15 mouse cellular contexts compared by ENCODE assay signal in the genomic region with DNA sequence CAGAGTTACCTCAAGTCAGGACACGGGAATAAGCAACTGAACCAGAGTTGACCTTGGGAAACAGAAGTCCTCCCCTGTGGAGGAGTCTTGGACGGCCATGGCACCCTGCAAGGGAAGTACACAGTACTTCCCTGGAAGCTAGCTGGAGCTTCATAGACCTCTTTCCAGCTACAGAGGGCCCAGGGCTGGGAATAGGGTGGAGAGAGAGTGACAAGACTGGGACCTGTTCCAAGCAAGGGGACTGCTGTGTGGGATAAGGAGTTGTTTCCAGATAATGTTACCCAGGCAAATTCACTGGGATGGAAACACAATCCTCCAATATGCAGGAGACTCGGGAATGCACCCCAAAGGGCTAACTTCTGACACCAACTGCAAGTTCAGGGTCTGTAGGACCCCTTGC.
DNase-seq lines count a peak whose midpoint lies in the region; ATAC-seq and TF ChIP-seq lines count a peak whose summit lies in the region.
"Had no signal": no experiment of that assay in that cellular context is flagged by ENCODE, and none has a peak within 500 bp of the region (broad histone marks: within the 10 kb centered on the region; RNA-seq: fewer than 3 reads in every experiment).

No protein-coding gene starts in this region.

- H3K27me3 ChIP-seq in heart, embryonic 14.5 days (ENCODE audit: control insufficient read depth, insufficient read depth, low read length), result peaks cover 6% of the 10 kb centered on the region; the same call in 1 of the 2 replicates
- 0 out of 2 replicates have a peak, but pooled peaks cover 3% of the 10 kb centered on the region for H3K27me3 ChIP-seq in heart, embryonic 10.5 days (ENCODE audit: insufficient read depth, poor library complexity, severe bottlenecking)
- no peaks in the 10 kb centered on the region for H3K27me3 ChIP-seq in neural tube, embryonic 15.5 days (replicated peaks)
- H3K27me3 ChIP-seq: forebrain, embryonic 15.5 days; hindbrain, embryonic 12.5 days had no signal

- H3K4me2 ChIP-seq in heart, embryonic 14.5 days (ENCODE audit: low read length), result peak overlapping the region; percentile 34; the same call in 1 of the 2 replicates
- no peak overlapping the region for H3K4me2 ChIP-seq in neural tube, embryonic 15.5 days
- H3K4me2 ChIP-seq: forebrain, embryonic 15.5 days; hindbrain, embryonic 12.5 days had no signal

- no peak for TF ChIP-seq POLR2A in brain, embryonic 14.5 days (IDR thresholded peaks at IDR 0.05; ENCODE audit: borderline replicate concordance, extremely low read depth, insufficient read depth, insufficient read length, poor library complexity, severe bottlenecking)

- peak; percentile 57; the same call in 1 of the 2 replicates for ATAC-seq in heart, embryonic 14.5 days (ENCODE audit: insufficient number of reproducible peaks, insufficient read depth, low FRiP score, low read depth)
- no peak for ATAC-seq in neural tube, embryonic 15.5 days (ENCODE audit: low FRiP score)
- ATAC-seq: forebrain, embryonic 15.5 days; hindbrain, postnatal 0 days had no signal

- intact Hi-C loops in heart, postnatal 10 days (cut with DNase I), result no loop called here
- intact Hi-C loops in heart, postnatal 14 days (cut with DNase I), result no loop called here

- peaks cover 14 to 15% of the 10 kb centered on the region in 2 experiments for H3K4me1 ChIP-seq in heart, embryonic 14.5 days (ENCODE audit: control insufficient read depth in 2 of 2, insufficient read depth in 2 of 2, low read length in 2 of 2)
- peaks cover 2% of the 10 kb centered on the region; the same call in 1 of the 2 replicates for H3K4me1 ChIP-seq in heart, embryonic 10.5 days
- H3K4me1 ChIP-seq in neural tube, embryonic 15.5 days, result no peaks in the 10 kb centered on the region
- H3K4me1 ChIP-seq: hindbrain, embryonic 12.5 days had no signal

- 16% methylated on average over 3 of the region's 3 CpGs for WGBS in heart, embryonic 14.5 days
- 56% methylated on average over 3 of the region's 3 CpGs for WGBS in heart, embryonic 10.5 days
- WGBS in neural tube, embryonic 15.5 days, result 58% methylated on average over 3 of the region's 3 CpGs

- H3K9me3 ChIP-seq in heart, embryonic 14.5 days (ENCODE audit: control insufficient read depth, low read length), result no peaks in the 10 kb centered on the region
- H3K9me3 ChIP-seq in heart, embryonic 10.5 days, result no peaks in the 10 kb centered on the region
- H3K9me3 ChIP-seq in neural tube, embryonic 15.5 days (replicated peaks), result no peaks in the 10 kb centered on the region
- H3K9me3 ChIP-seq: forebrain, embryonic 15.5 days; hindbrain, embryonic 12.5 days had no signal

- H3K27ac ChIP-seq in heart, embryonic 14.5 days (replicated peaks in 1 of 2; ENCODE audit: control insufficient read depth in 1 of 2, insufficient read depth in 1 of 2, low read depth in 2 of 2, low read length in 2 of 2), result peak overlapping the region in 1 of 2 experiments; percentile 16; a peak in 2 of 4 replicates
- H3K27ac ChIP-seq in heart, embryonic 10.5 days, result no peak overlapping the region
- no peak overlapping the region for H3K27ac ChIP-seq in neural tube, embryonic 15.5 days (replicated peaks)
- H3K27ac ChIP-seq: forebrain, embryonic 15.5 days; hindbrain, embryonic 12.5 days; hindbrain, postnatal 0 days had no signal

- no peak for TF ChIP-seq CTCF in brain, embryonic 14.5 days (IDR thresholded peaks at IDR 0.05; ENCODE audit: borderline replicate concordance, extremely low read depth, insufficient read depth, insufficient read length)

- no peaks in the 10 kb centered on the region for H3K36me3 ChIP-seq in heart, embryonic 14.5 days (ENCODE audit: control insufficient read depth, insufficient read depth, low read length)
- H3K36me3 ChIP-seq in heart, embryonic 10.5 days, result no peaks in the 10 kb centered on the region
- no peaks in the 10 kb centered on the region for H3K36me3 ChIP-seq in neural tube, embryonic 15.5 days
- H3K36me3 ChIP-seq: forebrain, embryonic 15.5 days; hindbrain, embryonic 12.5 days had no signal

- no peak overlapping the region for H3K9ac ChIP-seq in heart, embryonic 14.5 days (ENCODE audit: low read length)
- H3K9ac ChIP-seq in neural tube, embryonic 15.5 days (replicated peaks), result no peak overlapping the region
- H3K9ac ChIP-seq: forebrain, embryonic 15.5 days; hindbrain, embryonic 12.5 days had no signal

- no peak overlapping the region for H3K4me3 ChIP-seq in heart, embryonic 14.5 days (ENCODE audit: control insufficient read depth in 1 of 2, insufficient read depth in 1 of 2, low read depth in 1 of 2, low read length in 2 of 2)
- no peak overlapping the region for H3K4me3 ChIP-seq in heart, embryonic 10.5 days
- H3K4me3 ChIP-seq in neural tube, embryonic 15.5 days (replicated peaks), result no peak overlapping the region
- H3K4me3 ChIP-seq: forebrain, embryonic 15.5 days; hindbrain, embryonic 12.5 days had no signal

- no peak for DNase-seq in heart, embryonic 10.5 days (ENCODE audit: low spot score)
- peak; percentile 45 to 55 for DNase-seq in heart, postnatal 10 days
- DNase-seq in heart, adult 8-10 months (ENCODE audit: low spot score), result no peak
- peak; percentile 63 for DNase-seq in brain, embryonic 14.5 days (ENCODE audit: low read depth)
- DNase-seq in heart, postnatal 14 days, result peak; percentile 7 to 12
- DNase-seq: adrenal gland, adult 2 months; adrenal gland, postnatal 25 days; cerebellum, postnatal 10 days; gastrocnemius, postnatal 36 days; kidney, adult 11 months had no signal

Comparison
In these comparisons a context has a peak if more than half of its experiments do, and no peak if none do; other contexts are left out.
1. DNase-seq: peak in heart, postnatal 10 days (2 of 2), brain, embryonic 14.5 days (single experiment) and heart, postnatal 14 days (2 of 2); none in heart, embryonic 10.5 days (single experiment) and heart, adult 8-10 months (single experiment).